Mouse (Mus musculus): Measurements from ENCODE around the gene Ppif. TPM values are rescaled to one million over a fixed set of nuclear protein-coding genes. Genes with fewer than 3 reads are reported as not detected.

The Ppif gene
- polyA plus RNA-seq, 1 experiment from 2014 or later: 24.3 TPM

DNA sequence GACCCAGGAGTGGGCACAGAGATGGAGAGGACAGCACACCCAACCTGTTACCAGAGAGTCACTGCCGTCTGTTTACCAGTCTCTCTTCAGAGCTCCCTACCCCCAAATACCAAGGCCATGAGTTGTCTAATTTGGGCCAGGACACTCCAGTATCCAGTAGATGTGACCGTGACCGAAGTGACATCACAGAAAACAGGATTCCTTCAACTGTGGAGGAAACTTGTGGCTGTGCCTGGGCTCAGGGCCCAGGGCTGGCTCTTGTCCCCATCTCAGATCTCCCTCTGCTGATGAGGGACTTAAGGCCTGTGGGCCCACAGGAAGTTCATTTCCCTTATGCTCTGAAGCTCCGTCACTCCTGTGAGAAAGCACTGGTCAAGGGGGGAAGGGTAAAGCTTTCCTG is 14.5 kb downstream of the Ppif start:
- H3K9ac ChIP-seq (replicated peaks): no peak overlapping the region
- H3K27me3 ChIP-seq: no peaks in the 10 kb centered on the region
- H3K36me3 ChIP-seq: no peaks in the 10 kb centered on the region
- no peak overlapping the region for H3K4me3 ChIP-seq
- no peak for ATAC-seq (replicated peaks)
- H3K27ac ChIP-seq (replicated peaks): no peak overlapping the region
- H3K9me3 ChIP-seq: no peaks in the 10 kb centered on the region
- 78% methylated on average over 4 of the region's 4 CpGs for WGBS
- H3K4me1 ChIP-seq: no peaks in the 10 kb centered on the region
- H3K4me2 ChIP-seq (replicated peaks): no peak overlapping the region

DNA sequence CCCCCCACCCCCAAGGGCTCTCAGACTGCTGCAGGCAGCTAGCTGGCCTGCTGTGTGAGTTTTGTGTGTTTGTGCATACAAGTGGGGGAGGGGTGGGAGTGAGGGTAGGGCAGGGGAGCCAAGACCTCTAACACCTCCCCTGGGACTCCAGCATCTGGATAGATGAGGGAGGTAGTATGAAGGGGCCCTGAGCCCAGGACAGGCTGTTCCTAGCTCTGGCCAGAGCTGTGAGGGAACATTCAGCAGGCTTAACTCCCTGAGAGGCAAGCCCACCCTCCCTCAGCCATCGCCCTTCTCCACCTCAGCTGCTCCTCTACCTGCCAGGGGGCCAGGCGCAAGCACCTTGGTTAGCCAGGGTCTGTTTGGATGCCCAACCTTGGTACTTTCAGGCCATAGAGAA is 15.0 kb downstream of the Ppif start:
- Histone ChIP-seq H3K4me2 (replicated peaks) (no peak overlapping the region), H3K27ac (replicated peaks) (no peak overlapping the region), H3K9me3 (no peaks in the 10 kb centered on the region), H3K4me3 (no peak overlapping the region), H3K4me1 (no peaks in the 10 kb centered on the region), H3K36me3 (no peaks in the 10 kb centered on the region), H3K9ac (replicated peaks) (no peak overlapping the region), H3K27me3 (no peaks in the 10 kb centered on the region)
- ATAC-seq (replicated peaks): no peak
- WGBS: 89% methylated on average over 2 of the region's 2 CpGs

DNA sequence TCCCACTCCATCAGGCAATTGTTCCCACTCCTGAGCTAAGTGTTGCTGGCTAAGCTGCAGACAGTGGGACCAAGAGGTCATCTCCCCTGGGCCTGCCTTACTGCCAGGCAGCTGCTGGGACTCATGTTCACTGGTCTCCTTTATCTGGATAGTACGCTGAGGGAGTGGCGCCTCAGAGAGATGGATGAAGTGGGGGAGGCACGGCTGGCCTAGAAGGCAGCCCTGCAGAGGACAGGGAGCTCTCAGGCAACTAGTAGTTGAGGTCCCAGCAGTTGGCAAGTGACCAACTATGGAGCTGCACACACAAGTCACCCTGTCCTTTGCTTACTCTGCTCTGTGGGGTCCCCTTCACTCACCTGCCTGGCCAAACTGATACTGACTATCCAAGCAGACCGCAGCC is 16.1 kb downstream of the Ppif start:
- WGBS: 83% methylated on average over 4 of the region's 4 CpGs
- H3K4me2 ChIP-seq (replicated peaks): no peak overlapping the region
- H3K27ac ChIP-seq (replicated peaks): no peak overlapping the region
- no peaks in the 10 kb centered on the region for H3K9me3 ChIP-seq
- ATAC-seq (replicated peaks): no peak
- H3K27me3 ChIP-seq: no peaks in the 10 kb centered on the region
- no peaks in the 10 kb centered on the region for H3K36me3 ChIP-seq
- H3K4me3 ChIP-seq: no peak overlapping the region
- no peak overlapping the region for H3K9ac ChIP-seq (replicated peaks)
- H3K4me1 ChIP-seq: no peaks in the 10 kb centered on the region

DNA sequence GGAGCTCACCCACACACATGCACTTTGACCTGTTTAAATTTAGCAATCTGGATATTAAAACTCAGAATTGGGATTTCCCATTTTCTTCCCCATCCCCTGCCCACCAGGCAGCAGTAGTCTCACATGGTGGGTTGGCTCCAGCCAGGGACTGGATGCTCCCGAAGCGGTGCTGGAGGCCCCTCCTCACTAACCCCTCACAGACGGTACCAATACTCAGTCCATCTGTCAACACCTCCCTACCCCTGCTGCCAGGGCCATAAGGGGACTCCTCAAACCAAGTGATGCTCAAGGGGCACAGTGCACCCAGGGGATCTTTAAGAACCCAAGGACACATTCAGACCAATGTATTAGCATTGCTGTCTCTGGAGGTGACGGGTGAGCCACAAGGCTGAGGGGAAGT is 16.7 kb downstream of the Ppif start:
- H3K36me3 ChIP-seq: no peaks in the 10 kb centered on the region
- 55% methylated on average over 4 of the region's 4 CpGs for WGBS
- H3K4me3 ChIP-seq: no peak overlapping the region
- H3K27ac ChIP-seq (replicated peaks): no peak overlapping the region
- H3K9ac ChIP-seq (replicated peaks): no peak overlapping the region
- ATAC-seq (replicated peaks): no peak
- H3K4me2 ChIP-seq (replicated peaks): no peak overlapping the region
- no peaks in the 10 kb centered on the region for H3K4me1 ChIP-seq
- no peaks in the 10 kb centered on the region for H3K9me3 ChIP-seq
- no peaks in the 10 kb centered on the region for H3K27me3 ChIP-seq

DNA sequence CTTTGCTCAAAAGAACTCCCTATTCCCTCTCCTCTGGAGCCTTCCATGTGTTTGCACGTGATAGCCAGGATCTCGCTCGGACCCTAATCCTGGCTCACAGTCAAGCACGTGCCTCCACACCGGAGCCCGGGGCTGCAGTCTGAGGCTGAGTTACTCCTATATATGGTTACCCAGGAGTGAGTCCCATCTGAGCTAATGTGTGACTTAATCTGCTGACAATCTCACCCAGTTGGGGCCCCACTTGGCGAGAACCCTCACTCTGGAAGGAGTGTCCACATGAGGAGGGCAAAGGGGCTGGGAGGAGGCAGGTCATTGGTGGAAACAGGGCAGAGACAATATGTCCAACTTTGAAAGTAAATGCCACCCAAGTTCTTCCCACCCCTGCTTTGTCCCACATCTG is 17.2 kb downstream of the Ppif start:
- Histone ChIP-seq H3K4me1 (no peaks in the 10 kb centered on the region), H3K27me3 (no peaks in the 10 kb centered on the region), H3K4me2 (replicated peaks) (no peak overlapping the region), H3K4me3 (no peak overlapping the region), H3K27ac (replicated peaks) (no peak overlapping the region), H3K9ac (replicated peaks) (no peak overlapping the region), H3K36me3 (no peaks in the 10 kb centered on the region), H3K9me3 (no peaks in the 10 kb centered on the region)
- 0 out of 2 replicates have a peak, but pooled peaks have one; percentile 18 for ATAC-seq (replicated peaks)
- WGBS: 60% methylated on average over 7 of the region's 7 CpGs

DNA sequence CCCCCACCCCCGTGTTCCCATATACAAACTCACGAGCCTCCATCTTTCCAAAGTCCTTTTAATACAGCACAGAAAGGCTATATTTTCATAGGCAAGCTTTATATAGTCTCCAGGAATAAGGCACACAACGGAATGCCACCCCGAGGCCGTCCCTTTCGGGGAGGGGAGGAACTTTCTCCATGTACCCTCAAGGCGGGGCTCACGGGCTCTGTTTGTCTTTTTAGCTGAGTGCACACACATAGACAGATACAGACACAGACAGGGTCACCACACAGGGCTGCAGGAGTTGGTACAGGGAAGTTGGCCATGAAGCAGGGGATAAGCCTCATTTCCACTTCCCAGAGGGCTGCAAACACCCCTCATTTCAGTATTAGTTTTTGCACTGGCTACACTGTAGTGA is 17.6 kb downstream of the Ppif start:
- H3K4me1 ChIP-seq: no peaks in the 10 kb centered on the region
- H3K4me2 ChIP-seq (replicated peaks): no peak overlapping the region
- no peak overlapping the region for H3K27ac ChIP-seq (replicated peaks)
- H3K9ac ChIP-seq (replicated peaks): no peak overlapping the region
- no peaks in the 10 kb centered on the region for H3K9me3 ChIP-seq
- no peaks in the 10 kb centered on the region for H3K27me3 ChIP-seq
- H3K36me3 ChIP-seq: no peaks in the 10 kb centered on the region
- no peak for ATAC-seq (replicated peaks)
- H3K4me3 ChIP-seq: no peak overlapping the region
- WGBS: 65% methylated on average over 8 of the region's 8 CpGs

DNA sequence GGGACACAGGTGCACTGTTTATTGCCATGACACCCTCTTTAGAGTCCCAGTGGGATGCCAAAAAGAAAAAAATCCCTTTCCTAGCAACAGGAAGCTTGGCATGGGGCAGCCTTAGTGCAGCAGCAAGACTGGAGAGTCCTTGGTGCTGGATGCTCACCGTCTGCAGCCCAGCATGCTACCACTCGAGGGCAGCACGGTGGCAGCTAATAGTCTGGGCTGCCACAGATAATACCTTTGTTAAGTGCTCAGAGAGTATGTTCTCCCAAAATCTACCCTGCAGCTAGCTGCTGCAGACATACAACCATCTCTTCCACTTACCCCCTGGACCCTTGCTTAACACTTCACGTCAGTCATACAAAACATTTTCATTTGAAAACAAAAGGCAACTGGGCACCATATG is 19.5 kb downstream of the Ppif start:
- no peaks in the 10 kb centered on the region for H3K9me3 ChIP-seq
- no peak overlapping the region for H3K9ac ChIP-seq (replicated peaks)
- no peak overlapping the region for H3K4me3 ChIP-seq
- ATAC-seq (replicated peaks): 0 out of 2 replicates have a peak, but pooled peaks have one; percentile 30
- H3K36me3 ChIP-seq: no peaks in the 10 kb centered on the region
- H3K27ac ChIP-seq (replicated peaks): no peak overlapping the region
- no peaks in the 10 kb centered on the region for H3K27me3 ChIP-seq
- no peak overlapping the region for H3K4me2 ChIP-seq (replicated peaks)
- no peaks in the 10 kb centered on the region for H3K4me1 ChIP-seq
- WGBS: 16% methylated on average over 4 of the region's 4 CpGs

DNA sequence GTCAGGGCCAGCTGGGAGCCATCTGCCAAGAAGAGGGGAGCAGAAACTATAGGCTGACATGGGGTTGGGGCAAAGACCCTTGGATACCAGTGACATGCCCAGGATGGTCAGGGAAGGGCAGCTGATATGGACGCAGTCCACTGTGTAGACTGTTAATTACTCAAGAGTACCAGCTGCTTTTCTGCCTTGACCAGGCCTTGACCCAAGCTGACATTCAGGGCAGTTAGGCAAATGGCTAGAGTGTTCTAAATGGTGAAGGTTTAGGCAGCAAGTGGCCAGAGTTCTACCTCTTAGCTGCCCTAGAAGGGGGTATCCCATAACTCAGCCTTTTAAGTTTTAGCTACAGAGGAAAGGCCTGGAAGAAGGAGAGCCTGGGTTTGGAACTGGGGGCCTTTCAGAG is 22.6 kb downstream of the Ppif start:
- WGBS: 100% methylated on average over 1 of the region's 1 CpGs
- Histone ChIP-seq H3K27ac (replicated peaks) (no peak overlapping the region), H3K4me1 (no peaks in the 10 kb centered on the region), H3K36me3 (no peaks in the 10 kb centered on the region), H3K9ac (replicated peaks) (no peak overlapping the region), H3K9me3 (no peaks in the 10 kb centered on the region), H3K27me3 (no peaks in the 10 kb centered on the region), H3K4me2 (replicated peaks) (no peak overlapping the region), H3K4me3 (no peak overlapping the region)
- no peak for ATAC-seq (replicated peaks)

DNA sequence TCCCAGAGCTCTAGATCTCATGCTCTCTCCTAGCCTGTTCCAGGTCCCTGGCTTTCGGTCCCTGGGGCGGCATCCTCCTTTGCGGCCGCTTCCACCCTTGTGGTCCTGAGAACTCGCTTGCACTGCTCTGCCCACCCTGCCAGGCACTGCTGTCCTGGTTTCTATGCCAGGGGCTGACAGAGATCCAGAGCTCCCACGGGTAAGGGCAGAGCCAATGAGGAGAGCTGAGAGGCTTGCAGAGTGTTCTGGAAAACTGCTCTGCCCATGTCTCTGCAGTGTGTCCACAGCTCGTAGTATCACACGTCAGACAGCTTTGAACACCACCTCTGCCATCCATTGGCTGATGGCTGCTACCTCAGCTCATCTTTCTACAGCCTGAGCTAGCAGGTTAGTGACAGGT is 23.8 kb downstream of the Ppif start:
- Histone ChIP-seq H3K27me3 (no peaks in the 10 kb centered on the region), H3K36me3 (no peaks in the 10 kb centered on the region), H3K4me3 (no peak overlapping the region), H3K9ac (replicated peaks) (no peak overlapping the region), H3K9me3 (no peaks in the 10 kb centered on the region), H3K4me2 (replicated peaks) (no peak overlapping the region), H3K27ac (replicated peaks) (no peak overlapping the region), H3K4me1 (no peaks in the 10 kb centered on the region)
- ATAC-seq (replicated peaks): no peak
- WGBS: 92% methylated on average over 8 of the region's 8 CpGs

DNA sequence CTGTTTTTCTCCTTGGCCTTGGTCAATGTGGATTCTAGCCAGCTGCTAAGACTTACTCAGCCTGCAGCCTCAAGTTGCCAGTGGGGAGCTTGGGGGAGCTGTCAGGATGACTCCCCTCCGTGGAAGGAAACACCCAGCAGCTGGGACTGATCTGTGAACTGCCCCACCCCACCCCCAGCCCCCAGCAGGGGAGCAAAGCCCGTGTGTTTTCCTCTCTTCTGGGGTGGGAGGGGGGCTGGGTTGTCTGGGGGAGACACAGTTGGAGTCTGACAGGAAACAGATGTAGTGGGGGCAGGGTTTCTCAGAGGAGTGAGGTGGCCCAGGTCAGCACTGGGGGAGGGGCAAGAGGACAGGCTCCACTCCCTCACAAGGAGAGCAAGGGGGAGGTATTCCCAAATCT is 24.5 kb downstream of the Ppif start:
- 7% methylated on average over 2 of the region's 2 CpGs for WGBS
- Histone ChIP-seq H3K4me3 (no peak overlapping the region), H3K9ac (replicated peaks) (no peak overlapping the region), H3K9me3 (no peaks in the 10 kb centered on the region), H3K27ac (replicated peaks) (no peak overlapping the region), H3K4me1 (no peaks in the 10 kb centered on the region), H3K27me3 (no peaks in the 10 kb centered on the region), H3K36me3 (no peaks in the 10 kb centered on the region), H3K4me2 (replicated peaks) (no peak overlapping the region)
- ATAC-seq (replicated peaks): no peak

DNA sequence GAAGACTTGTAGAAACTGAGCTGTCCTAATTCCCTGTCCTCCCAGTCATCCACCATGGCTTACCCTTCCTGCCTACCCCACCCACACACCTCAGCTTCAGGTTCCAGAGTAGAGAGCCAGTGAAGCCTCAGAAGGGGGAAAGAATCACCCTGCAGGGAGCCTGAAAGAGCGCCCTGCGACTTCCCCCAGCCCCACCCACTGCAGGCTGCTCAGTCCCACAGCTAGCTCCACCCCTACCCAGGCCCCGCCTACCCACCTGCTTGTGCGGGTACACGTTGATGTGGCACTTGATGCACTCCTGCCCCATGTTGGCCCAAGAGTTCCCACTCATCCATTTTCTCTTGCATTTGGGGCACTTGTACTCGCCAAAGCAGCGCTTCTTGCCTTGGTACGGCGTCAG is 25.4 kb downstream of the Ppif start:
- ATAC-seq (replicated peaks): no peak

DNA sequence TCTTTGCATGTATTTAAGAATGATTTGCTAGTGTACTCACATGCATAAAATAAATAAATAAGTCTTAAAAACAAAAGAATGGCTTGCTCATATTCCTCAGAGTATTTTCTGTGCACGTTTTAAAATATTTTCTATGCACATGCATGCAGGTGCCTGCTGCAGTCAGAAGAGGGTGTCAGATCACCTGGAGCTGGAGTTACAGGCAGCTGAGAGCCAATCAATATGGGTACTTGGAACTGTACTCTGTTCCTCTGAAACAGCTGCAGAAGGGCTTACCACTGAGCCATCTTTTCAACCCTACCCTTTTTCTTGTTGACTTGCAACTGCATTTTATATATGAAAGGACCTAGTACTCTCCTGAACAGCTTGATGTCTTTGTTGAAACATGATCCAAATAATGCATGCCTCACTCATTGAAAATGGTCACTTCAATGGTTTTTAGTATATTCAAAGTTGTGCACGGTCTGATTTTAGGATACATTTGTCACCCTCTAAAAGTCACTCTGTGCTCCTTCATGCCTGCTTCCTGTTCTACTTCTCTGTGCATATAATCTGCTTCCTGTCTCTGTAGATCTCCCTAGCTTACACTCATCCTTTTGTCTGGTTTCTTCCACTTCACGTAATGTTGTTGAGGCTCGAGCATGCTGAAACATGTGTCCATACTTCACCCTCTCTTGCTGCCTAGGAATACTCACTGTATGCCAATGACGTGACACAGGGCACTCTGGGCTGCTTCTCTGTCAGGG is 27.2 kb downstream of the Ppif start:
- ATAC-seq (replicated peaks): no peak
- no peak overlapping the region for H3K27ac ChIP-seq (replicated peaks)
- H3K4me2 ChIP-seq (replicated peaks): no peak overlapping the region
- H3K9me3 ChIP-seq: no peaks in the 10 kb centered on the region
- H3K36me3 ChIP-seq: no peaks in the 10 kb centered on the region
- H3K9ac ChIP-seq (replicated peaks): no peak overlapping the region
- no peaks in the 10 kb centered on the region for H3K27me3 ChIP-seq
- H3K4me3 ChIP-seq: no peak overlapping the region
- H3K4me1 ChIP-seq: no peaks in the 10 kb centered on the region; the same call in 1 of the 2 replicates
- WGBS: 90% methylated on average over 5 of the region's 5 CpGs

More for the DNA sequence above, 25.4 kb downstream of the Ppif start:
- H3K27me3 ChIP-seq: no peaks in the 10 kb centered on the region
- WGBS: 52% methylated on average over 9 of the region's 9 CpGs
- no peaks in the 10 kb centered on the region for H3K9me3 ChIP-seq
- H3K4me3 ChIP-seq: no peak overlapping the region
- H3K4me2 ChIP-seq (replicated peaks): no peak overlapping the region
- H3K36me3 ChIP-seq: no peaks in the 10 kb centered on the region
- H3K9ac ChIP-seq (replicated peaks): no peak overlapping the region
- H3K27ac ChIP-seq (replicated peaks): no peak overlapping the region
- no peaks in the 10 kb centered on the region for H3K4me1 ChIP-seq

DNA sequence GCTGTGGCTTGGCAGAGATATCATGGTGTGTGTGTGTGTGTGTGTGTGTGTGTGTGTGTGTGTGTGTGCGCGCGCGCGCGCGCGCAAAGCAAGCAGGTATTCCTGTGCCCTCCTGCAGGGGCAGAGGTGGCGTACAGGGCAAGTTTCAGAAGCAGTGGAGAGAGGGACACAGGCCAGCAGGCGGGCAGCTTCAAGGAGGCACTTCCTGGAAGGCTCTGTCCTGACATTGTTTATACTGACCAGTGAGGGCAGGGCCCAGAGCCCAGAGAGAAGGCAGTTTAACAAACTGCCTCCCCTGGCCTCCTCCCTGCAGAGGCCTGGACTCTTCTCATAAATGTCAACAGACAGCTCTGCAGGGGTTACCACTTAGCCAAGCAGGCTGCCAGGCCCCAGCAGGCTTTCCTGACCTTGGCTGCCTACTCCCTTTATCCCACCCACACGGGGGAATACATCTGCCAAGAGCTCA is 31.1 kb downstream of the Ppif start:
- ATAC-seq (replicated peaks): no peak

More for the DNA sequence above, 31.1 kb downstream of the Ppif start:
- Histone ChIP-seq H3K9me3 (no peaks in the 10 kb centered on the region), H3K27ac (replicated peaks) (no peak overlapping the region), H3K9ac (replicated peaks) (no peak overlapping the region), H3K27me3 (no peaks in the 10 kb centered on the region), H3K4me2 (replicated peaks) (no peak overlapping the region), H3K4me3 (no peak overlapping the region), H3K4me1 (no peaks in the 10 kb centered on the region; the same call in 1 of the 2 replicates), H3K36me3 (no peaks in the 10 kb centered on the region)
- 69% methylated on average over 11 of the region's 11 CpGs for WGBS

Measured in forebrain, embryonic 15.5 days (tissue).